Mouse (Mus musculus) hindbrain, embryonic 12.5 days (tissue): ENCODE data around the gene Amn1. TPM values are rescaled to one million over a fixed set of nuclear protein-coding genes. Genes with fewer than 3 reads are reported as not detected.
"Not testable (repeated sequence)": the region's sequence is repeated elsewhere in the genome, so short reads cannot be mapped to it uniquely, and the experiment has no call there.

Source experiments
- ATAC-seq: fragments of 200-750 bp; cut with Nextera tagmentation; 2 replicates; pipeline ENCODE4 v1.8.0; 2017; ENCODE audit warnings: moderate TSS enrichment; ENCODE audit not compliant: low FRiP score
- H3K27ac ChIP-seq: fragments of 300-500 bp; sonication (generic); 2 replicates; pipeline ENCODE4 v1.5.1; 2016; ENCODE audit warnings: mild to moderate bottlenecking
- H3K27me3 ChIP-seq: fragments of 300-500 bp; sonication (generic); 2 replicates; pipeline ENCODE4 v1.6.1; 2016; ENCODE audit warnings: mild to moderate bottlenecking
- H3K36me3 ChIP-seq: fragments of 300-500 bp; sonication (generic); 2 replicates; pipeline ENCODE4 v1.6.1; 2016; ENCODE audit warnings: mild to moderate bottlenecking
- H3K4me1 ChIP-seq: fragments of 300-500 bp; sonication (generic); 2 replicates; pipeline ENCODE4 v1.6.1; 2016
- H3K4me2 ChIP-seq: fragments of 300-500 bp; sonication (generic); replicated peaks from 2 replicates; pipeline ENCODE4 v1.6.1; 2016; ENCODE audit warnings: mild to moderate bottlenecking
- H3K4me3 ChIP-seq: fragments of 300-500 bp; sonication (generic); 2 replicates; pipeline ENCODE4 v1.5.1; 2016; ENCODE audit warnings: mild to moderate bottlenecking
- H3K9ac ChIP-seq: fragments of 300-500 bp; sonication (generic); 2 replicates; pipeline ENCODE4 v1.6.1; 2016; ENCODE audit warnings: mild to moderate bottlenecking, moderate library complexity
- H3K9me3 ChIP-seq: fragments of 300-500 bp; sonication (generic); replicated peaks from 2 replicates; pipeline ENCODE4 v1.6.1; 2016; ENCODE audit warnings: mild to moderate bottlenecking
- WGBS: fragments of 180-500 bp; shearing (Covaris S2); methylation state at CpG from one replicate; pipeline ENCODE4 v1.1.7; 2016; 5-methylcytosine and 5-hydroxymethylcytosine counted together
- polyA plus RNA-seq: library from polyadenylated mRNA; unstranded; fragments of >200 nt; fragmentation: Nextera tagmentation; extraction: Ambion mirVana; gene quantifications from 2 replicates; pipeline ENCODE4 v1.2.1, GENCODE M21; 2016

Amn1 gene
- polyA plus RNA-seq = 79.8 and 82.9 TPM in 2 replicates

GRCm38 (mm10) chr6:149188041-149188924 is at the start of gene Amn1:
Amn1 (minus strand) TSS chr6:149188712.
- H3K27ac ChIP-seq = peak within 1 kb of the TSS; percentile 96
- H3K9me3 ChIP-seq = no peaks in the 10 kb centered on the region
- peak within 1 kb of the TSS; percentile 86 for H3K4me3 ChIP-seq
- H3K4me1 ChIP-seq = peaks cover 14% of the 10 kb centered on the region
- H3K36me3 ChIP-seq = peaks cover 10% of the 10 kb centered on the region
- no peaks in the 10 kb centered on the region for H3K27me3 ChIP-seq
- H3K9ac ChIP-seq = peak within 1 kb of the TSS; percentile 91
- under 1% methylated on average over 34 of the region's 34 CpGs for WGBS
- H3K4me2 ChIP-seq = peak within 1 kb of the TSS; percentile 64
- peak; percentile 100 for ATAC-seq

- no peak for ATAC-seq
Measured at GRCm38 (mm10) chr6:149236807-149237206, 48.3 kb upstream of the Amn1 start.

GRCm38 (mm10) chr6:149233918-149234317 is 45.4 kb upstream of the Amn1 start:
- H3K36me3 ChIP-seq = no peaks in the 10 kb centered on the region
- no peaks in the 10 kb centered on the region for H3K27me3 ChIP-seq
- H3K27ac ChIP-seq = no peak overlapping the region
- ATAC-seq = no peak
- no peaks in the 10 kb centered on the region for H3K9me3 ChIP-seq
- no peaks in the 10 kb centered on the region for H3K4me1 ChIP-seq
- H3K4me3 ChIP-seq = no peak overlapping the region
- no peak overlapping the region for H3K4me2 ChIP-seq
- WGBS = 94% methylated on average over 3 of the region's 3 CpGs
- no peak overlapping the region for H3K9ac ChIP-seq

More at GRCm38 (mm10) chr6:149236807-149237206, 48.3 kb upstream of the Amn1 start:
- H3K9me3 ChIP-seq = no peaks in the 10 kb centered on the region
- no peak overlapping the region for H3K9ac ChIP-seq
- H3K4me2 ChIP-seq = no peak overlapping the region
- H3K27me3 ChIP-seq = no peaks in the 10 kb centered on the region
- WGBS = 83% methylated on average over 2 of the region's 2 CpGs
- no peaks in the 10 kb centered on the region for H3K4me1 ChIP-seq
- H3K27ac ChIP-seq = no peak overlapping the region
- no peak overlapping the region for H3K4me3 ChIP-seq
- H3K36me3 ChIP-seq = no peaks in the 10 kb centered on the region

- no peaks in the 10 kb centered on the region for H3K36me3 ChIP-seq
- H3K4me2 ChIP-seq = no peak overlapping the region
- no peak for ATAC-seq
- WGBS = 90% methylated on average over 4 of the region's 4 CpGs
- H3K27ac ChIP-seq = no peak overlapping the region
- H3K9me3 ChIP-seq = no peaks in the 10 kb centered on the region
- no peaks in the 10 kb centered on the region for H3K27me3 ChIP-seq
- H3K9ac ChIP-seq = no peak overlapping the region
- no peak overlapping the region for H3K4me3 ChIP-seq
- H3K4me1 ChIP-seq = no peaks in the 10 kb centered on the region
Measured at GRCm38 (mm10) chr6:149224751-149225150, 36.2 kb upstream of the Amn1 start.

- H3K27ac ChIP-seq = no peak overlapping the region
- H3K4me2 ChIP-seq = no peak overlapping the region
- H3K4me3 ChIP-seq = no peak overlapping the region
- H3K36me3 ChIP-seq = no peaks in the 10 kb centered on the region
- H3K9me3 ChIP-seq = no peaks in the 10 kb centered on the region
- H3K4me1 ChIP-seq = no peaks in the 10 kb centered on the region
- no peaks in the 10 kb centered on the region for H3K27me3 ChIP-seq
- H3K9ac ChIP-seq = no peak overlapping the region
- ATAC-seq = no peak
Measured at GRCm38 (mm10) chr6:149221296-149221695, 32.8 kb upstream of the Amn1 start.

- H3K9ac ChIP-seq = no peak overlapping the region
- no peak overlapping the region for H3K4me2 ChIP-seq
- ATAC-seq = no peak
- no peaks in the 10 kb centered on the region for H3K27me3 ChIP-seq
- no peaks in the 10 kb centered on the region for H3K4me1 ChIP-seq
- no peak overlapping the region for H3K4me3 ChIP-seq
- H3K9me3 ChIP-seq = no peaks in the 10 kb centered on the region
- no peaks in the 10 kb centered on the region for H3K36me3 ChIP-seq
- H3K27ac ChIP-seq = no peak overlapping the region
Measured at GRCm38 (mm10) chr6:149198572-149198971, 10.1 kb upstream of the Amn1 start.

GRCm38 (mm10) chr6:149197116-149197515 is 8.6 kb upstream of the Amn1 start:
- Histone ChIP-seq H3K4me1 (no peaks in the 10 kb centered on the region), H3K4me2 (no peak overlapping the region), H3K9me3 (no peaks in the 10 kb centered on the region), H3K9ac (no peak overlapping the region), H3K4me3 (no peak overlapping the region), H3K36me3 (no peaks in the 10 kb centered on the region), H3K27me3 (no peaks in the 10 kb centered on the region), H3K27ac (no peak overlapping the region)
- ATAC-seq = no peak
- 77% methylated on average over 3 of the region's 3 CpGs for WGBS

- Histone ChIP-seq H3K9me3 (no peaks in the 10 kb centered on the region), H3K4me3 (no peak overlapping the region), H3K36me3 (no peaks in the 10 kb centered on the region), H3K4me2 (no peak overlapping the region), H3K27ac (no peak overlapping the region), H3K27me3 (no peaks in the 10 kb centered on the region), H3K4me1 (no peaks in the 10 kb centered on the region), H3K9ac (no peak overlapping the region)
- no peak for ATAC-seq
- WGBS = 80% methylated on average over 5 of the region's 5 CpGs
Measured at GRCm38 (mm10) chr6:149193276-149193905, 4.9 kb upstream of the Amn1 start.

- H3K27ac ChIP-seq, H3K9ac ChIP-seq, H3K9me3 ChIP-seq, ATAC-seq, H3K36me3 ChIP-seq, H3K4me3 ChIP-seq, H3K4me1 ChIP-seq, H3K27me3 ChIP-seq, H3K4me2 ChIP-seq: not testable (repeated sequence)
- WGBS = 85% methylated on average over 5 of the region's 5 CpGs
Measured at GRCm38 (mm10) chr6:149191951-149192350, 3.4 kb upstream of the Amn1 start.

GRCm38 (mm10) chr6:149189340-149189922 is 919 bp upstream of the Amn1 start:
- no peak overlapping the region for H3K9ac ChIP-seq
- no peak overlapping the region for H3K27ac ChIP-seq
- WGBS = 95% methylated on average over 16 of the region's 16 CpGs

GRCm38 (mm10) chr6:149188925-149189257 is 379 bp upstream of the Amn1 start:
- H3K4me1 ChIP-seq = peaks cover 14% of the 10 kb centered on the region
- 36% methylated on average over 8 of the region's 8 CpGs for WGBS
- H3K27me3 ChIP-seq = no peaks in the 10 kb centered on the region
- H3K9ac ChIP-seq = peak overlapping the region; percentile 91
- peaks cover 5% of the 10 kb centered on the region for H3K36me3 ChIP-seq
- ATAC-seq = peak; percentile 86
- H3K4me3 ChIP-seq = peak overlapping the region; percentile 86
- peak overlapping the region; percentile 96; the same call in 1 of the 2 replicates for H3K27ac ChIP-seq
- no peaks in the 10 kb centered on the region for H3K9me3 ChIP-seq
- H3K4me2 ChIP-seq = peak overlapping the region; percentile 64

More at GRCm38 (mm10) chr6:149189340-149189922, 919 bp upstream of the Amn1 start:
- Histone ChIP-seq H3K27me3 (no peaks in the 10 kb centered on the region), H3K4me2 (peak overlapping the region; percentile 64; the same call in 1 of the 2 replicates), H3K9me3 (no peaks in the 10 kb centered on the region), H3K36me3 (peaks cover under 1% of the 10 kb centered on the region; the same call in 1 of the 2 replicates), H3K4me1 (peaks cover 14% of the 10 kb centered on the region), H3K4me3 (no peak overlapping the region)
- no peak for ATAC-seq

GRCm38 (mm10) chr6:149187371-149187770 is 1.1 kb downstream of the Amn1 start:
- Histone ChIP-seq H3K4me3 (peak overlapping the region; percentile 86), H3K36me3 (peaks cover 18% of the 10 kb centered on the region), H3K9ac (peak overlapping the region; percentile 91; the same call in 1 of the 2 replicates), H3K27ac (no peak overlapping the region), H3K27me3 (no peaks in the 10 kb centered on the region), H3K4me2 (peak overlapping the region; percentile 64), H3K9me3 (no peaks in the 10 kb centered on the region), H3K4me1 (peaks cover 14% of the 10 kb centered on the region)
- WGBS = 82% methylated on average over 1 of the region's 1 CpGs
- ATAC-seq = no peak
